Mouse (Mus musculus) adipocyte (in vitro differentiated cells): ENCODE measurements at regions not wholly inside any gene's neighbourhood (a gene's known extent, or its start where the extent isn't known, plus 50 kb on each side); places are given as distances from the start of the nearest gene placed in this dataset.

ENCODE experiments used
- DNase-seq: peaks from one replicate; pipeline ENCODE4 v3.0.0-alpha.2; 2016; ENCODE audit warnings: low spot score

- no peak for DNase-seq
These were observed 465.0 kb upstream of the Jag1 start for GRCm38 (mm10) chr2:137581491-137581890.

GRCm38 (mm10) chr2:137575750-137576149 is 459.3 kb upstream of the Jag1 start:
- DNase-seq: no peak

DNA sequence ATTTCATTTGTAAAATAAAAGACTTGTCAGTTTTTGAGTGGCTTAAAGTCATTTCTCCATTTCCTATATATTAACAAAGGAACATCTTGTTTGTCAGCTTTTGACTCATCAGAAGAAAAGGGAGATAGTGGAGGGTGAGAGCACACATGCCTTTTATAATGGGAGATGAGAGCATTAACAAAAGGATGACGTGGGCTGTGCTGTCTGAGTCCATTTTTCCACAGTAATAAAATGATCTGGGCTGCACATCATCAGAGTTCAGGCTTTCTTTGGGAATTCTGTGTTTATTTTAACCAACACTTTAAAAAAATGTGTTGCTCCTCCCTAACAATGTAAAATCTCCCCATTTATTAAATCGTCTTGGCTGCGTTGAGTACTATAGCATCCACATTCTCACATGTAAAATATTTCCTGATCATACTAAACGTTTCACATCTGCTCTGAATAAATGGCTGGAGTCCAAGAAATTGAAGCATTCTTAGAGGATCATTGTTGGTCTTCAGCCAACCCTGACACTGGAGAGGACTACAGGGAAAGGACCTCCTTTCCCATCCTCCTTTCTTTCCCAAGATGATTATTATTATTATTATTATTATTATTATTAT is 458.5 kb upstream of the Jag1 start:
- DNase-seq: peak; percentile 25

GRCm38 (mm10) chr2:137571146-137571545 is 454.7 kb upstream of the Jag1 start:
- peak; percentile 20 for DNase-seq

DNA sequence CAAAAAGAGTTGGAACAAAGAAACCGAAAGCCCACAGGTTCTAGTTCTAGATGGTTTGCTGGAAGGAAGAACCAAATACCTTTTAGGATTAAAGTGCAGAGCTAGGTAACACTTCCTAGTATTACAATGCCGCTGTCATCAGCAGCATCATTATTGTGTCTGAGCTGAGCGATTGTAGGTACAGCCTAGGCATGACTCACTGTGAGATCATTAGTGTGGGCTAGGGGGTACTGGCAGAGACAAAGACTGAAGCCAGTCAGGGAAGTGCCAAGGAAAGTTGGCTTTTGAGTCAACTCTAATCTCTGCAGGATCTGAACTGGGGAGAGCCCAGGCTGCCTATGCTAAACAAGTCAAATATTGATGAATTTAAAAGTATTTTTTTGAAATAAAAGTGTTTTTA is 450.2 kb upstream of the Jag1 start:
- DNase-seq: no peak

GRCm38 (mm10) chr2:137564064-137564624 is 447.7 kb upstream of the Jag1 start:
- no peak for DNase-seq

- no peak for DNase-seq
These were observed 443.9 kb upstream of the Jag1 start for GRCm38 (mm10) chr2:137560366-137560765.

GRCm38 (mm10) chr2:137553871-137554270 is 437.4 kb upstream of the Jag1 start:
- DNase-seq: no peak

GRCm38 (mm10) chr2:137536581-137536980 is 420.1 kb upstream of the Jag1 start:
- peak; percentile 96 for DNase-seq

DNA sequence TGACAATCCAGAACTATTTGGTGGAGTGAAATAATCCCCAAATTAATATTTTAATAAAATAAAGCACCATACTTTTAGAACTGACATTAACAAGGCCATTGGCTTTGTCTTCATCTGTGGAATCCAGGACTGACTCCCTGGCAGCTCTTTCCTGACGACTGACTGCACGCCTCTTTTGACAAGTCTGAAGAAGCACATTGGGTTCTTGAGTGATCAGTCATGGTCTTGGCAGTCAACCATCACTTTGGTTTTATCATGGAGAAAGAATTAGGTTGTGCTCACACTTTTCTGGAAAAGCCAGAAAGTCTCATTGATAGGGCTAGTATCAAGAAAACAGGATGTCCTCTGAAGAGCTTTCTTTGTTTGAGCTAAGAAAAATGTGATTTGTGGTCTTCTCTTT is 399.8 kb upstream of the Jag1 start:
- DNase-seq: no peak

- DNase-seq: no peak
These were observed 398.6 kb upstream of the Jag1 start for GRCm38 (mm10) chr2:137515043-137515442.

GRCm38 (mm10) chr2:137513895-137514506 is 397.6 kb upstream of the Jag1 start:
- no peak for DNase-seq

- peak; percentile 46 for DNase-seq
These were observed 394.3 kb upstream of the Jag1 start for GRCm38 (mm10) chr2:137510671-137511235.

- no peak for DNase-seq
These were observed 384.8 kb upstream of the Jag1 start for GRCm38 (mm10) chr2:137501236-137501635.

DNA sequence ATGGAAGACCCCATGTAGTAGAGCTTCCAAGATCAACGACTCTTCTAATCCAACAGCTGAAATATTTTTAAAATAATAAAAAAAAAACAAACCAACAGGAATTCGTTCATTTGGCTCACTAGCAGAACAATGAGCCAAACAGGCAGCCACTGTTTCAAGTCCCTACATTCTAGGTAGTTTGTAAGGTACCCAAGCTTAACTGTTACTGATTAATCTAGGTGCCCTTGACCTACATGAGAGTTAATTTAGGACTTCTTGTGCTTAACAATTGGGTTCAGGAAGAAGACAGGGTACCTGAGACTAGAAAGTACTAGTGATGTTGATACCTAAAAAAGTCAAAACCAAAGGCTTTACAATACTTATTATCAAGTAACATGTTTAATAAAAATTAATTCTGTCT is 381.2 kb upstream of the Jag1 start:
- no peak for DNase-seq

DNA sequence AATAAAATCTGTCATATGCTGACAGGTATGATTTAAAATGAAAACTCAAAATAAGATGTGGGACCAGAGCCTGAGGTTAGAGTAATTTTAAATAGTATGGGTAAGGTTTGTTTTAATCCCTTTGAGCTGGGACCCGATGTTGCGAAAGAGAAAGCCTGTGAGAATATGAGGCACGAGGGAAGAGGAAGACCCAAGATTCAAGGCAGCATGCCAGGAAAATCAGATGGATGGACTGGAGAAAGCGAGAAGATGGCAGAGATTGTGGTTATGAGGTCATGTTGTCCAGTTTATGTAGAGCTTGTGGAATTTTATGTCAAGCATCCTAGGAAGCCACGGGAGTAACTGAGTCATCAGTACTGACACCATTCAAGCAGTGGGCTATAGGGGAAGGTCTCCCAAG is 377.2 kb upstream of the Jag1 start:
- peak; percentile 80 for DNase-seq

GRCm38 (mm10) chr2:137489181-137489682 is 372.8 kb upstream of the Jag1 start:
- peak; percentile 75 for DNase-seq

DNA sequence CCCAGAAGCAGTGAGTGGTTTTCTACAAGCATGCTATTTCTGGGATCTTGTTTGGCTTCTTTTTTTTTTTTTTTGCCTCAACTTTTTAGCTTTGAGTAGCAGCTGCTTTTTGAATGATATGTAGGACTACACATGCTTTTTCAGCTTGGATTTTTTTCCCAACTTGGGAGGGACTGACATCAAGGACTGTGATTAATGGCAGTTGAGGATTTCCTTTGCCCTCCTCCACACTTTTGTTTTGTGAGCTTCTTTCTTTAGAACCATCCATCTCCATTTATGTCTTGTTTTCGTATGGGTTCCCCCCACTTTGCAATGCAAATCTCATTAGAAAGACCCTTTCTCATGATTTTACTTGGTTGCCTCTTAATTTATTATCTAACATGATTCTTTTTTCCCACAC is 352.3 kb upstream of the Jag1 start:
- peak; percentile 79 for DNase-seq

GRCm38 (mm10) chr2:137457061-137457753 is 340.8 kb upstream of the Jag1 start:
- no peak for DNase-seq

GRCm38 (mm10) chr2:137456436-137456835 is 340.0 kb upstream of the Jag1 start:
- DNase-seq: no peak

GRCm38 (mm10) chr2:137446919-137447318 is 330.5 kb upstream of the Jag1 start:
- peak; percentile 64 for DNase-seq

DNA sequence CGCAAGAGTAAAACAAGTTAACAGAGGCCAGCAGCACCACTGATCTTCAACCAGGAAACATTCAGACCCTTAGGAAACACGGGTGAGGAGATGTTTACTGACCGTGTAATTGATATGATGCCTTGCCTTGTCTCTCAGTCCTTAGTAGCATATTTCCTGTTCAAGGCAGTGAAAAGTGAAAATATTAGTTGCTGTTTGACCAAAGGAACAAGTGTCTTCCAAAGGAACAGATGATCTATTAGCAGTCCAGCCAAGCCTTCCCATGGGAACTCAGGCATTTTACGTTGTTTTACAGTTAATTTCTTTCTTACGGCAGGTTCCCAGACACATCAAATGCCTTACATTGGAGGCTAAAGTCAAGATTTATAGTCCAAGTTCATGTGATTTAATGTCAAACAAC is 321.3 kb upstream of the Jag1 start:
- DNase-seq: no peak

GRCm38 (mm10) chr2:137436161-137436560 is 319.7 kb upstream of the Jag1 start:
- peak; percentile 66 for DNase-seq
